Mouse (Mus musculus) thymus, adult 2 months (tissue): ENCODE measurements at regions not wholly inside any gene's neighbourhood (a gene's known extent, or its start where the extent isn't known, plus 50 kb on each side); places are given as distances from the start of the nearest gene placed in this dataset.

Source experiments
- CTCF ChIP-seq: fragments of 200-500 bp; IDR thresholded peaks from 2 replicates; pipeline ENCODE4 v1.5.1; 2012; ENCODE audit warnings: mild to moderate bottlenecking, control low read depth, low read length, moderate library complexity, borderline replicate concordance; ENCODE audit not compliant: control insufficient read depth, poor library complexity, insufficient read depth; ENCODE audit errors: extremely low read depth
- POLR2A ChIP-seq: fragments of 200-500 bp; IDR thresholded peaks from 2 replicates; pipeline ENCODE4 v1.6.1; 2012; ENCODE audit warnings: mild to moderate bottlenecking, low read length, control low read depth, moderate library complexity; ENCODE audit not compliant: control insufficient read depth, poor library complexity, insufficient read depth; ENCODE audit errors: extremely low read depth

DNA sequence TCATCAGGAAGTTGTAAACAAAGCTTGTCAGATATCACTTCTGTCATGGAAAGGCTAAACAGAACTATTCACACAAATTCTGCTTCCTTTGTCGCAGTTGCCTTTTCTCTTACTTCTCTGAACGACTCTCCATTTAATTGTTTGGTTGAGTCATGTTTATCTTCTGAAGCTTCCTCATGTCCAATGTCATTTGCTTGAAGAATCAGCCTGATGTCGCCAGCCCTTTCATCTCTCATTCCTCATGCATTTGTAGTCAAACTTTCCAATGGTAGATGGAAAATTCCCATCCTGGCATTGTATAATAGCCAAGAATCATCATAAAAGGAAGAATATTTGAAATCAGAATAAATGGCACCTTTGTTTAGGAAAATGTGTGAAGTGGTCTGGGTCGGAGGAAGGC lies 225.6 kb upstream of the Pde3a start:
- TF ChIP-seq POLR2A: no peak
- no peak for TF ChIP-seq CTCF
